Mouse (Mus musculus) heart, postnatal 0 days (tissue): ENCODE data around the gene Hsf2bp.

ENCODE experiments used
- CTCF ChIP-seq: IDR thresholded peaks from 2 replicates; pipeline ENCODE4 v1.5.1; 2016; ENCODE audit warnings: antibody characterized with exemption, control low read depth, low read depth
- EP300 ChIP-seq: IDR thresholded peaks from 2 replicates; pipeline ENCODE4 v1.6.1; 2016; ENCODE audit warnings: antibody characterized with exemption, low read depth

DNA sequence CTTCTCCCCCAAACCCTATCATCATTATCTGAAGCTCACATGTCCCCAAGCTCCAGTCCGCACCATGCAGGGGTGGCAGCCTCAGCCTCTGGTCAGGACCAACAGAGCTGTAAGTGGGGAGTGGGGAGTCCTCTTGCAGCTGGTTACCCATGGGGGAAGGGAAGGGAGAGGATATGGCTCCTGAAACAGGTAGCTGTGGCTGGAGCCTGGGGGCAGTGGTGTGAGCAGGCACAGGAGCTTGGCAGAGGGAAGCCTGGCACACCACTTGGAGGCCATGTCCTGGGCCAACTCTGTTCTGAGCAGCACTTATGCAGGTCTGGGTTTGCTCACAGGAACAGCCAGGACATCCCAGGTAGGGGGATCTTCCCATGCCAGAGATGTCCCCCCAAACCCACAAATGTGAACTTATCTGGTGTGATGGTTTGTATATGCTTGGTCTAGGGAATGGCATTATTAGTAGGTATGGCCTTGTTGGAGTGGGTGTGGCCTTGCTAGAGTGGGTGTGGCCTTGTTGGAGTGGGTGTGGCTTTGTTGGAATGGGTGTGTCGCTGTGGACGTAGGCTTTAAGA lies 133.4 kb downstream of the Hsf2bp start:
- TF ChIP-seq CTCF (no peak), EP300 (no peak)
